Mouse (Mus musculus) adrenal gland, adult 8-10 months (tissue): ENCODE data around the gene Prg4. TPM values are rescaled to one million over a fixed set of nuclear protein-coding genes. Genes with fewer than 3 reads are reported as not detected.
A peak's percentile ranks its signal among the peaks of the same experiment; 100 is the strongest.

ENCODE experiments used
- DNase-seq: peaks from one replicate; pipeline ENCODE4 v3.0.0; 2022
- total RNA-seq, 4 experiments: library from RNA; stranded (reverse); gene quantifications; 2 replicates each; pipeline ENCODE4 v1.2.4; 2022

Prg4 gene
- total RNA-seq, result 1 to 10 TPM; 2.6 to 6.2 (median 3.9) TPM

- DNase-seq, result no peak
Observed at GRCm38 (mm10) chr1:150466132-150466531, at the start of gene Prg4. Gene Prg4, minus strand, starts transcription at chr1:150466165.

- no peak for DNase-seq
Observed at GRCm38 (mm10) chr1:150513041-150513440, 47.1 kb upstream of the Prg4 start.

- DNase-seq, result no peak
Observed at GRCm38 (mm10) chr1:150505794-150506193, 39.8 kb upstream of the Prg4 start.

- DNase-seq, result no peak
Observed at GRCm38 (mm10) chr1:150503321-150503720, 37.4 kb upstream of the Prg4 start.

GRCm38 (mm10) chr1:150498177-150498576 lies 32.2 kb upstream of the Prg4 start:
- no peak for DNase-seq

GRCm38 (mm10) chr1:150497690-150498089 lies 31.7 kb upstream of the Prg4 start:
- DNase-seq, result peak; percentile 8

- no peak for DNase-seq
Observed at GRCm38 (mm10) chr1:150496626-150497302, 30.8 kb upstream of the Prg4 start.

- DNase-seq, result no peak
Observed at GRCm38 (mm10) chr1:150489148-150489547, 23.2 kb upstream of the Prg4 start.

- no peak for DNase-seq
Observed at GRCm38 (mm10) chr1:150480674-150481073, 14.7 kb upstream of the Prg4 start.

- no peak for DNase-seq
Observed at GRCm38 (mm10) chr1:150472525-150472924, 6.6 kb upstream of the Prg4 start.

GRCm38 (mm10) chr1:150469992-150470391 lies 4.0 kb upstream of the Prg4 start:
- no peak for DNase-seq

GRCm38 (mm10) chr1:150465364-150465763 lies 601 bp downstream of the Prg4 start:
- DNase-seq, result no peak

- no peak for DNase-seq
Observed at GRCm38 (mm10) chr1:150463691-150464090, 2.3 kb downstream of the Prg4 start.

GRCm38 (mm10) chr1:150463068-150463467 lies 2.9 kb downstream of the Prg4 start:
- no peak for DNase-seq

GRCm38 (mm10) chr1:150460595-150460994 lies 5.4 kb downstream of the Prg4 start:
- DNase-seq, result no peak

- no peak for DNase-seq
Observed at GRCm38 (mm10) chr1:150459599-150459998, 6.4 kb downstream of the Prg4 start.

GRCm38 (mm10) chr1:150458977-150459376 lies 7.0 kb downstream of the Prg4 start:
- no peak for DNase-seq

GRCm38 (mm10) chr1:150441731-150442130 lies 24.2 kb downstream of the Prg4 start:
- DNase-seq, result no peak

GRCm38 (mm10) chr1:150438641-150439040 lies 27.3 kb downstream of the Prg4 start:
- DNase-seq, result no peak

GRCm38 (mm10) chr1:150426216-150426615 lies 39.7 kb downstream of the Prg4 start:
- DNase-seq, result no peak

GRCm38 (mm10) chr1:150425665-150426064 lies 40.3 kb downstream of the Prg4 start:
- DNase-seq, result no peak

GRCm38 (mm10) chr1:150418426-150418825 lies 47.5 kb downstream of the Prg4 start:
- DNase-seq, result no peak

GRCm38 (mm10) chr1:150416006-150416405 lies 50.0 kb downstream of the Prg4 start:
- no peak for DNase-seq

- DNase-seq, result no peak
Observed at GRCm38 (mm10) chr1:150409996-150410395, 56.0 kb downstream of the Prg4 start.

GRCm38 (mm10) chr1:150407285-150407684 lies 58.7 kb downstream of the Prg4 start:
- no peak for DNase-seq
